Mouse (Mus musculus): ENCODE results near the gene Akain1. TPM values are rescaled to one million over a fixed set of nuclear protein-coding genes. Genes with fewer than 3 reads are reported as not detected.

Gene Akain1
- total RNA-seq, 4 experiments from 2014 or later = not detected

- DNase-seq (ENCODE audit: low spot score in 2 of 2) = no peak
These were observed 40.1 kb downstream of the Akain1 start for GRCm38 (mm10) chr17:69479261-69479660.

- DNase-seq (ENCODE audit: low spot score in 2 of 2) = no peak
These were observed 48.0 kb downstream of the Akain1 start for GRCm38 (mm10) chr17:69487116-69487515.

DNA sequence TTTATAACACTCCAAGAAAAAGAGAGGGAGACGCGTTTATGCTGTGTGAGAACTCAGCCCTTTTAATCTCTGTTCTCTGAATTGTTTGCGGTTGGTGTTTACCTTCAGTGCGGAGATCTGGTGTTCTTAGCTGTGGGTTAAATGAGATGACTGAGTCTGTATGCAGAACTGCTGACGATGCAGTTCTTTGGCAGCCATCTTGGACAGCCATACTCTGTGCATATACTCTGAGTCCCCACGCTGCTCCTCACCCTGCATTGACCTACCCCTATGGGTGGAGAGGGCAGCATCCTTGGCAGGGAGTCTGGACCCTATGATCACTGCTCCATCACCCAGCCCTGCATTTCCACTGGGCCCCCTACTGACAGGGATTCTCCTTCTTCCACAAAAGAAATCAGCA lies 48.8 kb downstream of the Akain1 start:
- DNase-seq (ENCODE audit: low spot score in 2 of 2) = no peak

- no peak for DNase-seq (ENCODE audit: low spot score in 2 of 2)
These were observed 49.7 kb downstream of the Akain1 start for GRCm38 (mm10) chr17:69488826-69489225.

GRCm38 (mm10) chr17:69492368-69492767 lies 53.2 kb downstream of the Akain1 start:
- DNase-seq (ENCODE audit: low spot score in 2 of 2) = no peak

DNA sequence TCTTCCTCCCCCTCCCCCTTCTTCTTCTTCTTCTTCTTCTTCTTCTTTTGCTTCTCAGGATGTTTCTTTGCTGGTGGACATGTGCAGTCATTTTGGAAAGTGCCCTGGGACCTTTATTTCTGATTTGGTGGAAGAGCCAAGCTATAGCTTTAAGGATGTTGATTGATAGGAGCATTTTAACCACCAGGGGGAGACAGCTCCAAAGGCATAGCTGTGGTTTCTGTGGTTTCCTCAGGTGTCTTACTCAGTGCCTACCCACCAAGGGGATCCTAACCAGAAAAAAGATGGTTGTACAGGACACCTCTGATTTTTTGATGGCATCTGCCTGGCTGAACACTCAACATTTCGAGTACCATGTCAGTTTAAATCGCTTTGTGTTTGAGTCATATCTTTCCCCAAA lies 56.4 kb downstream of the Akain1 start:
- DNase-seq (ENCODE audit: low spot score in 2 of 2) = no peak

DNA sequence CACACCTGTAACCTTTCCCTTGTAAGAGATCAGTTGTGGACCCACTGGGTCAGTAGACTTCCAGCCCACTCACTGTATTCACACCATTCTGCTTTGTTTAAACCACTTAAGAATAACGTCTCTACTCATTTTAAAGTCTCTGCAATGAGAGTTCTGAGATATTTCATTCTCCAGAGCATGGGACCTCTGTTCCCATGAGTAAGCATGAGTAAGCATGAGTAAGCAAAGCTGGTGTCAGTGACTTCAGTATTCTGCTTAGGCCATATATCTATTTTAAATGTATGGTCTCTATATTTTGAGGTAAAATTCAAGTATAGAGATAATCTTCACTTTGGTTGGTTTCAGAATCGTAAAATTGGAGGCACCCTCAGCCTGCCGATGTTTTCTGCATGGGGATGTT lies 57.0 kb downstream of the Akain1 start:
- DNase-seq (ENCODE audit: low spot score in 2 of 2) = no peak

- no peak for DNase-seq (ENCODE audit: low spot score in 2 of 2)
These were observed 58.2 kb downstream of the Akain1 start for GRCm38 (mm10) chr17:69497315-69497714.

DNA sequence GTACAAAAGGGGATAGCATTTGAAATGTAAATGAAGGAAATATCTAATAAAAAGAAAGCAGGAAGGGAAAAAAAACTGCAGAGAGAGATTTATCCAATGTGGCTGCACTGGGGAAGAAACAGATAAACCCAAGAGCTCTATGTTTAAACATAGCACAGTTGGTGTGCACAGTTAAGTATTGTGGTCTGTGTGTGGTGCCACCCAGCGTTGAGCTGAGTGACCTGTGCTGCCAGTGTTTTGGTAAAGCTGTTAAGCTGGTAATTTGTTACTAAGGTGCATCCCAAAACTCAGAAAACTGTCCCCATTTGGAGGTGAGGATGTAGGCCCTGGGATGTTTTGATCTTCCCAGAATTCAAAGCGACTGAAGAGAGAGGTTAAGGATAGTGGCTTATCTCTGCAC lies 59.8 kb downstream of the Akain1 start:
- DNase-seq (ENCODE audit: low spot score in 2 of 2) = no peak

DNA sequence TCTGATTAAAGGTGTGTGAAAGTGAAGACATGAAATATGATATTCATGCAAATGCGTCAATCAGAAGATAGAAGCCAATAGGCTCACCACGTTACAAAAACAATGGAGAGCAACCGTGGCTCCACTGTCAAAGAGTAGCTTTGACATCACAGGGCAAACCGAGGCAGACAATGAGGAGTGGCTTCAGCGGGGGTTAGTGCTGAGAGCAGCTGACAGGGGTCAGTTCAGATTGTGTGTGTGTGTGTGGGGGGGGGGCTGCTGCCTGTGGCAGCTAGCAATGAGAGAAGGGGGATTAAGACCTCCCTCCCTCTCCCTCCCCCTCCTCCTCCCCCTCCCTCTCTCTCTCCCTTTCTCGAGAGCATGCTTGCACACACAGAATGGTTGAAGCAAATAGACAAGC lies 60.3 kb downstream of the Akain1 start:
- DNase-seq (ENCODE audit: low spot score in 2 of 2) = no peak

DNA sequence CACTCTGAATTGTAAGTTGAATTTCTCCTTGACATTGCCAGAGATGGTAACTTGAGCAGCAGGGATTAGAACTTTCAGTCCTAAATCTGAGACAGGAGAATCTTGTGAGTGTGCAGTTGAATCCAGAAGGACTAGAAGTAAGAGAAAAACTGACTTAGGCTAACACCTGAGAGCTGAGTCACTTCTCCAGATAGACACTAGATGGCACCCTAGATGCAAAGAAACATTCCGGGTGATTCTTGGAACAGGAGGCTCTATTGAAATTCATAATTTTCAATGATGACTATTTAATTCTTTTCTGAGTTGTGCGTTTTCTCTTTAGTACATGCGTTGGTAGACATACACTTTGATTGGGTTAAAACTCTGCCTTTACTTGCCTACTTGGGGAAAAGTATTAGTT lies 66.9 kb downstream of the Akain1 start:
- DNase-seq (ENCODE audit: low spot score in 2 of 2) = no peak

- no peak for DNase-seq (ENCODE audit: low spot score in 2 of 2)
These were observed 77.3 kb downstream of the Akain1 start for GRCm38 (mm10) chr17:69516344-69516907.

- DNase-seq (ENCODE audit: low spot score in 2 of 2) = no peak
These were observed 92.3 kb downstream of the Akain1 start for GRCm38 (mm10) chr17:69531472-69531871.

Other genes starting within 250 kb of the Akain1 start
- gene Zbtb14, start 56.3 kb upstream of the Akain1 start, total RNA-seq (2022) = 10 to 100 TPM in 2 of 4 experiments, 1 to 10 TPM in 2; 9.4 to 11.1 (median 10.3) TPM